Comparison of ENCODE assay signal across 15 mouse cellular contexts in the genomic region with DNA sequence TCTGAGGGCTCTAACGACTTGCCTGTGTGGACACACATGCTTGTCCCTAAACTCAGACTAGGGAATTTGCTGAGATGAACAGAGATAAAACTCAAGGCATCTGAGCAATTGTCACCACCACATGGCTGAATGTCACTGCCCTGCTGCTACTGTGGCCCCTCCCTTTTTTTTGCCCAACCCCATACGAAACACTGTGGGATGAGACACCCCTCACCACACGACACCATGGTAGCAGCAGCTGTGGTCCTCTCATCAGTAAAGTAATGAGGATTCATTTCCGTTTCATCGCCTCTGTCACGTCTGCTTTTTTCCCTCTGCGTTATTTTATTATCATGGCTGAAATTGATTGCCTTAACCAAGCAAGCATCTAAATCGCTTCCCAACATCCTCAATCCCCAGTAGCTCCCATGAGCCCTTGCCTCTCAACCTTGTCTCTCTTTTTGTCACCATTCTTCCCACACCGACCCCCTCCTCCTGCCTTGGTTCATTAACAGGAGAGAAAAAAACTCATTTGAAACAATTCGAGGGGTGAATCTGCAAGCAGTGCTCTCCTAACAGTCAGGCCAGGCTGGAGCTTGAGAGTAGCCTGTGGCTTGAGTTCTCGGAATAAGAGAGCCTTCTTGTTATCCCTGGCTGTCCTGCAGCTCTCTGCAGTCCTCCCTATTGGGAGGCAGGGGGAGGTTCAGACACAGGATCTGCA.
DNase-seq lines count a peak whose midpoint lies in the region; ATAC-seq lines count a peak whose summit lies in the region.
"Had no signal": no experiment of that assay in that cellular context is flagged by ENCODE, and none has a peak within 500 bp of the region (broad histone marks: within the 10 kb centered on the region; RNA-seq: fewer than 3 reads in every experiment).

No protein-coding gene starts in this region.

- H3K4me1 ChIP-seq in forebrain, embryonic 13.5 days: 0 out of 2 replicates have a peak, but pooled peaks cover 4% of the 10 kb centered on the region
- H3K4me1 ChIP-seq in hindbrain, embryonic 15.5 days (replicated peaks): peaks cover 11% of the 10 kb centered on the region
- 0 out of 2 replicates have a peak, but pooled peaks cover 6% of the 10 kb centered on the region for H3K4me1 ChIP-seq in neural tube, embryonic 12.5 days
- H3K4me1 ChIP-seq: limb, embryonic 13.5 days had no signal

- ATAC-seq in forebrain, embryonic 13.5 days: peak; percentile 68; the same call in 1 of the 2 replicates
- peak; percentile 71; the same call in 1 of the 2 replicates for ATAC-seq in hindbrain, embryonic 15.5 days (ENCODE audit: low FRiP score, low read depth)
- ATAC-seq in neural tube, embryonic 12.5 days (ENCODE audit: low FRiP score, low read depth): peak; percentile 71; the same call in 1 of the 2 replicates
- ATAC-seq in granulocyte monocyte progenitor cell, adult 5-6 weeks (replicated peaks; ENCODE audit: poor library complexity, severe bottlenecking): no peak
- ATAC-seq: intestine, embryonic 16.5 days had no signal

- H3K4me3 ChIP-seq in forebrain, embryonic 13.5 days: no peak overlapping the region
- no peak overlapping the region for H3K4me3 ChIP-seq in hindbrain, embryonic 15.5 days
- no peak overlapping the region for H3K4me3 ChIP-seq in neural tube, embryonic 12.5 days
- H3K4me3 ChIP-seq: heart, adult 2 months; limb, embryonic 13.5 days had no signal

- no peak overlapping the region; the same call in 1 of the 2 replicates for H3K27ac ChIP-seq in forebrain, embryonic 13.5 days
- no peak overlapping the region for H3K27ac ChIP-seq in hindbrain, embryonic 15.5 days (replicated peaks)
- no peak overlapping the region for H3K27ac ChIP-seq in neural tube, embryonic 12.5 days
- H3K27ac ChIP-seq: heart, adult 2 months; limb, embryonic 13.5 days had no signal

- no peak overlapping the region for H3K9ac ChIP-seq in forebrain, embryonic 13.5 days
- no peak overlapping the region for H3K9ac ChIP-seq in hindbrain, embryonic 15.5 days
- H3K9ac ChIP-seq in neural tube, embryonic 12.5 days: no peak overlapping the region
- H3K9ac ChIP-seq: limb, embryonic 13.5 days had no signal

- no peaks in the 10 kb centered on the region for H3K9me3 ChIP-seq in forebrain, embryonic 13.5 days (replicated peaks)
- H3K9me3 ChIP-seq in hindbrain, embryonic 15.5 days: no peaks in the 10 kb centered on the region
- H3K9me3 ChIP-seq in neural tube, embryonic 12.5 days: no peaks in the 10 kb centered on the region
- H3K9me3 ChIP-seq: limb, embryonic 13.5 days had no signal

- H3K27me3 ChIP-seq in forebrain, embryonic 13.5 days: no peaks in the 10 kb centered on the region
- no peaks in the 10 kb centered on the region for H3K27me3 ChIP-seq in hindbrain, embryonic 15.5 days
- no peaks in the 10 kb centered on the region for H3K27me3 ChIP-seq in neural tube, embryonic 12.5 days (replicated peaks)
- H3K27me3 ChIP-seq: limb, embryonic 13.5 days had no signal

- peak overlapping the region; percentile 20; the same call in 1 of the 2 replicates for H3K4me2 ChIP-seq in forebrain, embryonic 13.5 days
- H3K4me2 ChIP-seq in hindbrain, embryonic 15.5 days: peak overlapping the region; percentile 40
- H3K4me2 ChIP-seq in neural tube, embryonic 12.5 days (replicated peaks): no peak overlapping the region; the same call in 1 of the 2 replicates
- H3K4me2 ChIP-seq: limb, embryonic 13.5 days had no signal

- 46% methylated on average over 11 of the region's 11 CpGs for WGBS in forebrain, embryonic 13.5 days
- WGBS in hindbrain, embryonic 15.5 days: 22% methylated on average over 11 of the region's 11 CpGs
- 40% methylated on average over 11 of the region's 11 CpGs for WGBS in neural tube, embryonic 12.5 days

- H3K36me3 ChIP-seq in forebrain, embryonic 13.5 days (ENCODE audit: poor library complexity, severe bottlenecking): no peaks in the 10 kb centered on the region
- H3K36me3 ChIP-seq in hindbrain, embryonic 15.5 days: no peaks in the 10 kb centered on the region
- H3K36me3 ChIP-seq in neural tube, embryonic 12.5 days: no peaks in the 10 kb centered on the region
- H3K36me3 ChIP-seq: limb, embryonic 13.5 days had no signal

- DNase-seq in embryo, embryonic 10.5 days (ENCODE audit: low spot score): peak; percentile 4
- no peak for DNase-seq in embryo, embryonic 9.5 days (ENCODE audit: extremely low spot score)
- DNase-seq in liver (no peak), MN1 (ENCODE audit: low spot score) (no peak)
- DNase-seq: adrenal gland, postnatal 10 days; cerebellum, postnatal 36 days; heart, adult 2 months; lung, adult 2 months; right cerebral cortex, postnatal 14 days had no signal
